Mouse (Mus musculus) adrenal gland, postnatal 36 days (tissue): ENCODE data around the gene Evx1. TPM values are rescaled to one million over a fixed set of nuclear protein-coding genes. Genes with fewer than 3 reads are reported as not detected.

Experiments used
- DNase-seq, 2 experiments: peaks; one replicate each; pipeline ENCODE4 v3.0.0; 2021; ENCODE audit warnings: mixed read lengths in 1 of 2
- long read RNA-seq, 2 experiments: library from polyadenylated mRNA; stranded (forward); transcript quantifications; one replicate each; pipeline ENCODE4 v2.0.0; 2021; ENCODE audit warnings: borderline sequencing depth in 2 of 2
- total RNA-seq, 2 experiments: library from RNA; stranded (reverse); gene quantifications; 2 replicates each; pipeline ENCODE4 v1.2.3; 2021

Gene Evx1
- not detected for total RNA-seq
- long read RNA-seq, experiment 1: 0 reads
- long read RNA-seq, experiment 2: 0 reads

DNA sequence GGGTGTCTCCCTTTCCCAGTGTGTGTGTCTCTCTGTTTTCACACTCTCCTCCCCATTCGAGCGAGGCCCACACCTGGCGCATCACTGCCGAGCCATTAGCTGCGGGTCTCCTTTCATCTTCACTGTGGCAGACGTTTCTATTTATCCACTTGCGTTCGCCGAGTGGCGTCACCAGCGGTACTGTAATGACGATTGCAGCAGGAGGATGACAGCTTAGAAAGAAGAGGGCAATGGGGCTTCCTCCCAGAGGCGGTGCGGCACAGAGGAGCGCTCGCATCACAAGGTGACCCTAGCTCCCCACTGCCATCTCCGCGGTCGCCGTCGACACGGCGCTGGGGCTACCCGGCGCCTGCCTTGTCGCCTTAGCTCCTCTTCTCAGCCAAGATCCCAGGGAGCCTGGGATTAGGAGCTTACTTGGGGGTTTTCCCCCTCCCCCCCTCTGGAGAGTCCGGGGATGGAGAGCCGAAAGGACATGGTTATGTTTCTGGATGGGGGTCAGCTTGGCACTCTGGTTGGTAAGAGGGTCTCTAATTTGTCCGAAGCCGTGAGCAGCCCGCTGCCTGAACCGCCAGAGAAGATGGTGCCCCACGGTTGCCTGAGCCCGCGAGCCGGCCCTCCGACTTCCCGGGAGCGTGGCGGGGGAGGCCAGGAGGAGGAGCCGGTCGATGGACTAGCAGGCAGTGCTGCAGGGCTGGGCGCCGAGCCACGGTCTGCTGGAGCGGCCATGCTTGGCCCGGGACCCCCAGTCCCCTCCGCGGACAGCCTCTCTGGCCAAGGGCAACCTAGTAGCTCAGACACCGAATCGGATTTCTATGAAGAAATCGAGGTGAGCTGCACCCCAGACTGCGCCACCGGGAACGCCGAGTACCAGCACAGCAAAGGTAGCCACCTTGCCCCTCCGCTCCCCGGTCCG lies at the start of gene Evx1:
TSS of gene Evx1 (plus strand) at position 108 of the 913 bp plus-strand sequence.
- DNase-seq: no peak

DNA sequence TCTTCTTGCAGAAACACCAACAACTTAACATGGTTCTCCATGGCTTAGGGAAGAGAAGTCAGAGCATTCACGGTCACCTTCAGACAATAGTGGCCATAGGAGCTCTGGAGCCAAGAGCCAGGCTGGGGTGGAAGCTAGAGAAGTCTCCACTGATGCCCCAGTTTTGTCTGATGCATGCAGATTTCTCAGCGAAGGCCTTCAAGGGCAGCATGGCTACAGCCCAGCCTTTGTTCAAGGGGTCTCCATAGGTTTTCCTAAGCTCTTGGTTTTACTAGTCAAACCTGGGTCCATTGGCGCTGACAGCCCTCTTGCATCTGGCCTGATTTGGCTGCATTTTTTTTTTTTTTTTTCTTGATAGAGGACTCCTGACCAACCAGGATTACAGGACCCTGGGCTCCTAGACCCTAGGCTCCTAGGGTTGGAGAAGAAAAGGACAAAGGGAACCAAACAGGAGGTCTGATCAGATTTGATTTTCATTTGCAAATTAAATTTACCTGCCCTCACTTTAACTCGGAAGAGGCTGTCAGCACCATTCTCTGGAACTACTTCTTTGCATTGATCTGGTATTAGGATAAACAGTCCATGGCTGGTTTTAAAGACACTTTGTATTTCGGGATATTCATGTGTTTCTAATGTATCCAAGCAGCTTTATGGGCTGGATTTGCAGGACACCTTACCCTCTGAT lies 49.0 kb upstream of the Evx1 start:
- no peak for DNase-seq

DNA sequence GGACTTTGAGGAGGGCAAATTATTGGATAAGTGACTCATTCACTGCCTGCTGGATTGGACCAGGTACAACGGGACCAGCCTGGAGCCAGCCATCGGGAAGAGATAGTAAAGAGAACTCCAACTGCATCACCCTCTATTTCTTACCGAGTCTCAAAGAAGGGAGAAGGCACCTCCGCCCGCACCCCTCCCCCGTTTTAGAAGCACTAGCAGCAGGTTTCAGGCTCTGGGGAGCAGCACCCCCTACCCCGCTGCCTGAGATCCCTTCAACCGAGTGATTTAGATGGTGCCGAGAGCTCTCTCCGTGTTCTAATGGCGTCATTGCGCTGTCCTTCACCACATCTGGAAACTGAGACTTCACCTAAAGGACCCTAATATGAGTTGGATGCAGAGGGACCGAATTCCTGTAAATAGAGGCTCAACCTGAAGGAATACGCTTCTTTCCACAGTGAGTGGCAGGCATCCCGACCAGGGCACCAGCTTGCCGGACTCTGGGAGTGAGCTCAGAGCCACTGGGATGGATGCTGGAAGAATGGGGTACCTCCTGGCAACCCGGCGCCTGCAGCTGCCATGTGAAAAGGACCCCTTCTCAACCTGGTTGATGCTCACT lies 47.9 kb upstream of the Evx1 start:
- no peak for DNase-seq

DNA sequence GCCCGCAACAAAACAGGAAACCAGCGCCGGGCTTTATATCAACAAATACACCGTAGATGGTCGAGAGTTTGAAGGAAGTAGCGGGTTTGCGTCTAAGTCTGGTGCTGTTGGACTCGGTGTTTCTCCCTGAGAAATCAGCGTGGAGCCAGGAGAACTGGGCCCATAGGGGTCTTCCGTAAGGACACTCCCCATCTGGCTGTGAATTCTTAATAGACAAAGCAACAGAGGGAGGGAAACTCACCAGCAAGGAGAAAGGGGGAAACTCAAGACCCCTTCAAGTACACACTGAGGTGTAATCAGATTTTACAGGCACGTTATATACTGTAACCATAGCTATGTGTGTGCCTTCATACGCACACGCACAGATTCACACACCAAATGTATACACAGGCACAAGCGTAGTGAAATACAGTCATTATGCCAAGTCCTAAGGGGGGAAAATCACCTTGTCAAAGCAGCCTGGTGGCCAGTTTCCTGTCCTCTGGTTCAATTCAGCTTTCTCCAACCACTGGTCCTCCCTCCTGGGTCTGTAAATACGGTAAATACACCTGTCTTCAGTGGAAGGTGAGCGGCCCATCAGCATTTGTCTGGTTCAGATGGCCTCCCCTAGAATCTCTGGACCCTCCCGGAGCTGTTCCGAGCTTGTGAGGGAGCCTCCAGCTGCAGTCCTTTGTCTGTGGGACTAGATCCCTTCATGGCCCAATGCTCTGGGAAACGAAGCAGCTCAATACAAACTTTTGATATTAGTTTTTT lies 47.2 kb upstream of the Evx1 start:
- no peak for DNase-seq

DNA sequence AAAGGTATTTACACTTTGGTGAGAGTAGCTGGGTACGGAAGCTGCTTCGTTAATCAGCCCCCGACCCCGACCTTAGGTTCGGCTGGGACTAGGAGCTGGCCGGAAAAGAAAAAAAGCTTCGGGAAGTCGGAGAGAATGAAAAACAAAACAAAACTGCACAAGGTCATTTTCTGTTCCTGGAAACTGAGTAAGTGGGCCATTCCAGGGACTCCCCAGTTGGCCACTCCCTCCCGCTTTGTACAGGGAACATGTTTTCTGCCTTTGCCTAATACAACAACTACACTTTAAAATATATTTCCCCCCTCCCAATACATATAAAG lies 46.7 kb upstream of the Evx1 start:
- DNase-seq: no peak

DNA sequence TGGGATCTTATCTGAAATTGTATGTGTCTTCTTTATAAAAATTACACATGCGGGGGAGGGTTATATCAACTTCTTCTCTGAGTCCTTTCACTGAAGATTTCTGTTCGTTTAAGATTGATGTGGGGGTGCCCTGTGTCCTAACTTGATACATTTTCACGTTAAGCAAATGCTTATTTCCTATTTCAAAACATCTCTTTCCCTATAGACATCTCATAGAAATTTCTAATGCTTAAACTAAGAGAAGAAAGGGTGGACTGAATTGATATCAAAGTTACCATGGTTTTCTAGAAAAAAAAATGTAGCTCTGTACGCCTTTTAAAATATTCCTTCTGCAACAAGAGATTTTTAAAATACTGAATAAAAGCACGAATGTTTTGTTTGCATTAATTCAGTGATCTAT lies 46.1 kb upstream of the Evx1 start:
- DNase-seq: no peak

DNA sequence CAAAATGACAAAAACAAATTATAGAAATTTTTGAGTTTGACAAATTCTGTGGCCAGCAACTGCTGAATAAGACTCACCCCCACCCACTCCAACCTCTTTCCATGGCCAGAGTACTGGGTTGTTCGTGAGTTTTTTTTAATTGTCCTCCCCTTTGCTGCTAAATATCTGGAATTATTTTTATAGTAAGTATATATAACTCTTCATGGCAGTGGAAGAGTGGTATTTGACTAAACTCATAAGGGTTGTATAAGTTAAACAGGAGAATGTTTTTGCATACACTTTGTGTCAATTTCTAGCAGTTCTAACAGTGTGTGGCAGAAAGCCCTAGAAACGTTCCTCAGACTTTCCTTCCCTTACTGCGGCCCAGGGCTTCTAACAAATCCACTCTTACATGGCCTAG lies 45.6 kb upstream of the Evx1 start:
- DNase-seq: no peak

DNA sequence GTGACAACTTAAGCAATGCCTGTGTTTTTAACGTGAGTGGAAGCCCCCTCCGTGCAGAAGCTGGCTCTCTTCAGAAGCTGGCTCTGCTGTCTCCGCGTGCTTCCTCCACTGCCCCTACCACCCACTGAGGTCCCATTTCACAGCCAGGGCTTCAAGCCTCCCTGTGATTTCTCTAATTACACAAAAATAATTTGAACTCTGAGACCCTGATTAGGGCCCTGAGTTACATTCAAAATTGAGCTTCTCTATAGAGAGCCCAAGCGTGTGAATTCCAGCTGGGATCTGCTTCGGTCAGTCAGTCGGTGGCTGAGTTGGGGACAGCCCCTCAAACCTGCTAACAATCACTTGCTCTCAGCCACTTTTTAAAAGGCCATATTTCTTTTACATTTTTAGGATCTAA lies 45.0 kb upstream of the Evx1 start:
- no peak for DNase-seq

DNA sequence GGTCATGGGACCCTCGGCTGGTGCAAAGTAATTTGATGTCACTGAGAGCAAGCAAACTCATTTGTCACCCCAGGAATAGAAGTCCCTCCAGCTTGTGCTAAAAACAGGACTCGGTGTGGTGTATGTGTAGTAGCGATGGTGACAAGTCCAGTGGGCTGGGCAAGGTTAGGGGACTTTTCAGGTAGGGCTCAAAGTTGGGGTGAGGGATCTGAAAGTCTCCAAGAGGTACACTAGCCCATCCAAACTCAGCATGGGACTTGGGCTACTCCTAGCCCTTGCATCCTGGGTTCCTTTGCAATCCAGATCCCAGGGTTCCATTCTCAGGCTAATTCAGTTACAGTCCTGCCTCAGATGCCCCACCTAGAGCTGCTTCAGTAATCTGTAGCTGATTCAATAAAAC lies 44.5 kb upstream of the Evx1 start:
- no peak for DNase-seq

DNA sequence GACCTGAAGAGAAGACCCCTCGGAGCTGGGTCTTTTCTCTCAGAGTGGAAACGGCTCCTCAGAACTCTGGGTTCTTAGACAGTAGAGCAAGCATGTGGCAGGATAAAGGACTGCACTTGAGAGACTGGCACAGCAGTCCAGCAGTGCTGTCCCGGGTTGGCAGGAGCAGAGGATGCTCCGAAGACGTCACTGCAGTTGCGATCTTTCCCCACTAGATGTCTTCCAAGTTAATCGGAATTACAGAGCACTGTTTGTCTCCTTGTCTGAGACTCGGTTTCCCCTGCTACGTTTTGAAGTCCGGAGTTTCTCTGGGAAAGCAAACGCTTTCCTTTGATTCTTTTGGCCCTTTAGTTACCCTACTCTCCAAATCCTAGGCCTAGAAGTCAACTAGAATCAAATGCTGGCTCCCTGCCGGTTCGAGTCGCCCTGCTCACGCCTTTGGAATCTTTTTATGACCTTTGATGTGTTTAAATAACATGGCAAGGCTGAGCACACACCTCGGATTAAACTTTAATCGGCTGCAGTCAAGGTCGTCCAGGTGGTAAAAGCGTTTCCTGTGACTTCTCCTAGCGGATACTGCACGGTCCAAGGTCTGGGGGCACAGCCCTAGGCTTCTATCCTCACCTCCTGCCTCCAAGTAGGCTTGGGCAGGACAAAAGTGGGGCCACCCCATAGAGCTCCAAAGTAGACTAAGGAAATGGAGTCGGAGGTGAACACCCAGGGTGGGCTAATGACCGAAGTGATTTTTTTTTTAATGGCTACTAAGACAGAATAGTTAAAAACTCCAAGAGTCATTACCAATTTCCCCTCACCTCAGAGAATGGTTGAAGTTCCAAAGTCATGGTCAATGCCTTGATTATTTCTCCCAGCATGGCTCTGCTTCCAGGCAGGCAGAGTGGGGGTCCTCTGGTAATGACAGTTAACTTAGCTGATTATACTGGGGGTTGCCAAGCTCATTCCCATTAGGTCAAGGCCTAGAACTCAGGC lies 42.5 kb upstream of the Evx1 start:
- DNase-seq: peak; percentile 68 to 71

DNA sequence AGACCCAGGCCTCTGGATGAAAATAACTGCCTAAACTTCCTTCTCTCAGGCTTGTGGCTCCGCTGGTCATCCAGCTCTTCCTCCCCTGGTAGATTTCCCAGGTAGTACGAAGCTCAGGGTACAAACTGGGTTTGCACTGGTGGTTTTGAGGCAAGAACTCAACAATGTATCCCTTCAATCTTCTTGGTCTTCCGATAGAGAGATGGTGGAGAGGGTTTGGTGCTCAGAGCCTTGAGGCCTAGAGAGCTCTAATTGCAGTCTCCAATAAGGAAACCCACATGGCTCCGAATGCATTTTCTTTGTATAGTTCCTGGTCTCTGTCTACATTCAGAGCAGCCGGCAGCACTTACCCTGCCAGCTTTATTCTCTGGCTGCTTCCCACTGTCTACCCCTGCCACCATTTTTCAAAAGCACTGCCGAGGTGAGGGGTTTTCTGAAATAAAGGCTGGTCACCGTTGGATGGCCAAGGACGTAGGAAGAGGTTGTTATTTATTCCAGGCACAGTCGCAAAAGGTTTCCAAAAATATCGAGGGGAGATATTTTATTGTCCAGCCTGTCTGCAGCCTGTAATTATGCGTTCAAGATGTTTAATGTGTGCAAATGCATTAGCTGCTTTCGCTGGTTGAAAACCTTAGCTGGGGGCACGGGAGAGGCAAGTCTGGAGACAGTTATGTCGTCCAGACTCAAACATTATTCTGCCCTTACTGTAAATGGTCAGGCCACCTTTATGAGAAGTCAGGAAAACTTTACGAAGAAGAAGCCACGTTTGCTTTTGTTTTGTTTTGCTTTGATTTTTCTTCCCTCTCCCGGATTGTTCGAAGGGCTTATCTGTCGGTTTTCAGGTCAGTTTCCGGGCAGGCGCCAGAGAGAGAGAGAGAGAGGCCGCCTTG lies 40.3 kb upstream of the Evx1 start:
- no peak for DNase-seq

DNA sequence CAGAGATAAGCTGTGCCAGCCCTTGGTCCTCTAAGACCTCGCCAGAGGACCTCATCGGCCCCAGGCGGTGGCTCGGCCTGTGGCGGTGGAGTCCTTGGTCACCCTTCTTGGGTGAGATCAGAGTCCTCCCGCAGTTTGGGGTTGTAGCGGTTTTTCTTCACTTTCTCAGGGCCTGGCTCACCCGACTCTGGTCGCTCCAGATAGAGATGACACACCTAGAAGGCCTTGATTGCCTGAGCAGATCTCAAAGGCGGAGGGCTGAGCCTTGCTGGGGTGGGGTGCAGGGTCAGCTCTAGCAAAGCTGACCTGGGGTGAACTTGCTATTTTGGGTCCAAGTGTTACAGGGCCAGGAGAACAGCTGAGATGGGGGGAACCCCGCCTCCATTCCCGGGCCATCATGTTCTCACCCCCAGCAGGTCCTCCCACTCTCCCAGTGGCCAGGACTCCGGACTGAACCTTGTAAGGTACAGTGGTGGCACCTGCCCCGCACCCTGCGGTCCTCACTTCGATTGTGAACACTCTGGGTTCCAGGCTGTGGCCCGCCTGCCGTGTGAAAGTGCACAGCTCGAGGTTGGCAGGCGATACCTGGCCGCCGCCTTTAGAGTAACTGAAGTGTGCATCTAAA lies 39.5 kb upstream of the Evx1 start:
- no peak for DNase-seq

DNA sequence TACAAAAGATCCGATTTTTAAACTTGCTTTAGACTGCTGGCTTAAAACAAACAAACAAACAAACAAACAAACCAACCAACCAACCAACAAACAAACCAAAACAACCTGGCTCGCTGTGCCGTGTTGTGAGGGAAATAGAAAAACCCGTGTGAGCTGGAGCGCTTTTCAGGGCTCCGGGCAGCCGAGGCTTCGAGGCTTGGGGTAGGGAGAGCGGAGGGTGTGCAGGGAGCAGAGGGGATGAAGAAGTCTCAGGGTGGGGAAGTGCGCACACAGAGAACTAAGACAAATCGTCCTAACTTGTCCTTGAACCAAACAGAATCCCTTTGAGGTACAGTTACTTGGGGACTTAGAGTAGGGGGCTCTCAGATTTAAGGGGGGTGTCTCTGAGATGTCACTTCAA lies 38.7 kb upstream of the Evx1 start:
- no peak for DNase-seq

DNA sequence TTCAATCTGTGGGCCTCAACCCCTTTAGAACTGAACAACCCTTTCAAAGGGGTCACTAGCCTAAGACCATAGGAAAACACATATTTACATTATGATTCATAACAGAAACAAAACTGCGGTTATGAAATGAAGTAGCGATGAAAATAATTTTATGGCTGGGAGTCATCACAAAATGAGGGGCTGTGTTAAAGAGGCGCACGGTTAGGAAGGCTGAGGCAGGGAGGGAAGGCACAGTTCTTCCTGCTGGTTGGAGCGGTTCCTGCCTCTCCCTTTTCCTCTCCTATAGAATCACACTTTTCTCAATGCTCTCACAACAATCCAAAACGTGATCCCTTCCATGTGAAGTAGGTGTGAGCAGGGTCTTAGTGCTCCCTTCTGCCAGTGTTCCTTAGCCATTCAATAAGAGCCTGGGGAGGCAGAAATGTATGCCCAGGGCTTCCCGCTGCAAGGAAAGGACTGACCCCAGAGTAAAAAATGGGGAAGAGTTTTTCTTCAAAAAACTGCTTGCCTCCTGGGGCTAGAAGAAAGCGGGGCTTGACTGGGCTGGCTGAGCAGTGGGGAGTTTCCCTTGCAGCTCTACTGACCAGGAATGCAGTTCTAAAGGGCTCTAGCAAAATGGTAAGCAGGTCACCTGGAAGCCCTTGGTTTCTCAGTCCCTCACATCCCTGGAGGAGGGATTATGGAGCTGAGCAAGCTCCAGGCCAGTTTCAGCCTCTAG lies 37.6 kb upstream of the Evx1 start:
- DNase-seq: no peak

DNA sequence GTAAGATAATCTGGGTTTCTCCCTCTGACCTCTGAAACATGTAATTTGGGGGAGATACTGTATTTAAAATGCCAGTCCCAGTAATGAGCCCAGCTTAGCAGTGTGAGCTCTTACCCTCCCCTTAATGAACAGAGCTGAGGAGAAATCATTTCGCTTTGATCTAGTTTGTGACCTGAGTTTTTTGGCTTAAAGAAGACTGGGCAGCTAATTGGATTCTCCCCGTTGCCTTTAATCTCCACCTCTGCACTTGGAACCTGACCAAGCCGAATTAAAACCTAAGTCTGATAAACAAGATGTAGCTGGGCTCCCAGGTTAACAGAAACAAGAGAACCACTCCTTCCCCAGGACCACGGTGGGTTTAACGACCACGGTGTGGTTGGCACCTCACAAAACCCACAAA lies 36.9 kb upstream of the Evx1 start:
- no peak for DNase-seq

DNA sequence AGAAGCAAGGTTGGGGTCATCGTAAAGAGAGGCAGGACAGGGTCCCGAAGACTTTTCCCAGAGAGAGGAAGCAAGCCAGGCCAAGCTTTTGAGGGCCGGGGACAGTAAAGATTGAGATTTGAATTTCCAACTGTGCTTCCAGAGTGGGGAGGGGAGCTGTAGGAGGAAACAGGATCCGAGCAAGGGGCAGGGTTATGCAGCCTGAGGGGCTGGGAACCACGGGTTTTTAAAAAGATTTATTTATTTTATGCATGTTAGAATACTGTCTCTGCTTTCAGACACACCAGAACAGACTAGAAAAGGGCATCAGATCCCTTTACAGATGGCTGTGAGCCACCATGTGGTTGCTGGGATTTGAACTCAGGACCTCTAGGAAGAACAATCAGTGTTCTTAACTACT lies 36.4 kb upstream of the Evx1 start:
- no peak for DNase-seq

DNA sequence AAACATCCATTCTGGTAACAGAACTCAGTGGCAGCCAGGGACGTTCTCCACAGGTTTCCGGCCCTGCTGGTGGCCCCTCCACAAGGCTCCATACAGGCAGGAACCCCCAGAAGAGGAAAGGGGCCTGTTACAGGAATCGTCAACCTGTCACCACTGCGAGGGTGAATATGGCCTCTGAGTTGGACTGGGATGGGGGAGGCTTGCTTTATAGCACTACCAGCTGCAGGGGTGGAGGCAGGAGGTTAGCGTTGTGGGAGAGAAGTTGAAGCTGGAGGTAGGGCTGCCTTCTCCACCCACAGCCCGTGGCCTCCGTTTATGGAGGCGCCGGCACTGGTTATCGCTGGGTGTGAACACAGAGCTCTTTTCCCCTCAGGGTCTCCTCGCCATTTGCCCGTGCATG lies 32.2 kb upstream of the Evx1 start:
- DNase-seq: no peak

DNA sequence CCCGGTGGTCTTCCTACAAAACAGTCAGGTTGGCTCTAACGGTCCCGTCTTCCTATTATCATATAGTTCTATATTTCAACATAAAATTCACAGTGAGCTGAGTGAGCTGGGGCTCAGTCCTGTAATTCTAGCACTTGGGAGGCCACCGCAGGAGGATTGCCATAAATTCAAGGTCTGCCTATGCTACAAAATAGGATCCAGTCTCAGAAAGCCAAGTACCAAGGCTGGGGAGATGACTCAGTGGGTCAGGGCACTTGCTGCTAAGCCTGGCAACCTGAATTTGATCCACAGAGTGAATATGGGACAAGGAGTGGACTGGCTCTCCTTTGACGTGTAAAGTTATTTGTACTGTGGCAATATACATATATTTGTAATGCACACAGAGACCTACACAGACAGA lies 29.4 kb upstream of the Evx1 start:
- peak; percentile 44 to 56 for DNase-seq

DNA sequence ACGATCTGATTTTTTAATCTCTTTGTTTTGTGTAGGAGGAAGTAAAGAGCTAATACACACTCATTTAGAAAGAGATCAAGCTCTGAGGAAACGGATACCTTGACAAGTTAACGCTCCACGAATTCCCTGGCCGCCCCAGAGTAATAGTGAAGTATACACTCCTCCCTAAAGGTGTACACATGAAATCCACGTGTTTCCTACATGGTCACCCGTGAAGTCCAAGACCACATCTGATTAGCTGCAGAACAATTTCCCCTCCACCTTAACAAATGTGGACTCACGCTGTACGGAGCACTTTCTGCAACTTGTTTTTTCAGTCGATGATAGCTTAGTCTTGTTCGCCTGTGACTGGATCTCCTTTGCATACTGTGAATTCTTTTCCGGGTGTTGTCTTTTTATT lies 23.1 kb upstream of the Evx1 start:
- no peak for DNase-seq
